Mouse (Mus musculus) limb, embryonic 13.5 days (tissue): Measurements from ENCODE around the gene Slc25a11. TPM values are rescaled to one million over a fixed set of nuclear protein-coding genes. Genes with fewer than 3 reads are reported as not detected.
A peak's percentile ranks its signal among the peaks of the same experiment; 100 is the strongest.

Experiments used
- ATAC-seq: fragments of 200-750 bp; cut with Nextera tagmentation; 2 replicates; pipeline ENCODE4 v1.8.0; 2017; ENCODE audit warnings: low read depth, moderate number of reproducible peaks, moderate TSS enrichment; ENCODE audit not compliant: low FRiP score
- H3K27ac ChIP-seq: fragments of 300-500 bp; sonication (generic); 2 replicates; pipeline ENCODE4 v1.5.1; 2015; ENCODE audit warnings: inconsistent platforms, mild to moderate bottlenecking, moderate library complexity
- H3K27me3 ChIP-seq: fragments of 300-500 bp; sonication (generic); 2 replicates; pipeline ENCODE4 v1.6.1; 2015; ENCODE audit warnings: mild to moderate bottlenecking, inconsistent platforms
- H3K36me3 ChIP-seq: fragments of 300-500 bp; sonication (generic); 2 replicates; pipeline ENCODE4 v1.6.1; 2015; ENCODE audit warnings: inconsistent platforms, mild to moderate bottlenecking, moderate library complexity
- H3K4me1 ChIP-seq: fragments of 300-500 bp; sonication (generic); 2 replicates; pipeline ENCODE4 v1.6.1; 2015; ENCODE audit warnings: inconsistent platforms
- H3K4me2 ChIP-seq: fragments of 300-500 bp; sonication (generic); replicated peaks from 2 replicates; pipeline ENCODE4 v1.6.1; 2015; ENCODE audit warnings: inconsistent platforms, mild to moderate bottlenecking, moderate library complexity
- H3K4me3 ChIP-seq: fragments of 300-500 bp; sonication (generic); 2 replicates; pipeline ENCODE4 v1.5.1; 2015; ENCODE audit warnings: moderate library complexity, mild to moderate bottlenecking, inconsistent platforms
- H3K9ac ChIP-seq: fragments of 300-500 bp; sonication (generic); 2 replicates; pipeline ENCODE4 v1.6.1; 2015; ENCODE audit warnings: mild to moderate bottlenecking, inconsistent platforms
- H3K9me3 ChIP-seq: fragments of 300-500 bp; sonication (generic); 2 replicates; pipeline ENCODE4 v1.6.1; 2016; ENCODE audit warnings: inconsistent platforms
- WGBS: fragments of 180-500 bp; shearing (Covaris S2); methylation state at CpG from one replicate; pipeline ENCODE4 v1.1.7; 2015; 5-methylcytosine and 5-hydroxymethylcytosine counted together
- polyA plus RNA-seq: library from polyadenylated mRNA; unstranded; fragments of >200 nt; fragmentation: Nextera tagmentation; extraction: Ambion mirVana; gene quantifications from 2 replicates; pipeline ENCODE4 v1.2.1, GENCODE M21; 2015

Gene Slc25a11
- polyA plus RNA-seq, 1 experiment from 2014 or later, result 165 TPM

DNA sequence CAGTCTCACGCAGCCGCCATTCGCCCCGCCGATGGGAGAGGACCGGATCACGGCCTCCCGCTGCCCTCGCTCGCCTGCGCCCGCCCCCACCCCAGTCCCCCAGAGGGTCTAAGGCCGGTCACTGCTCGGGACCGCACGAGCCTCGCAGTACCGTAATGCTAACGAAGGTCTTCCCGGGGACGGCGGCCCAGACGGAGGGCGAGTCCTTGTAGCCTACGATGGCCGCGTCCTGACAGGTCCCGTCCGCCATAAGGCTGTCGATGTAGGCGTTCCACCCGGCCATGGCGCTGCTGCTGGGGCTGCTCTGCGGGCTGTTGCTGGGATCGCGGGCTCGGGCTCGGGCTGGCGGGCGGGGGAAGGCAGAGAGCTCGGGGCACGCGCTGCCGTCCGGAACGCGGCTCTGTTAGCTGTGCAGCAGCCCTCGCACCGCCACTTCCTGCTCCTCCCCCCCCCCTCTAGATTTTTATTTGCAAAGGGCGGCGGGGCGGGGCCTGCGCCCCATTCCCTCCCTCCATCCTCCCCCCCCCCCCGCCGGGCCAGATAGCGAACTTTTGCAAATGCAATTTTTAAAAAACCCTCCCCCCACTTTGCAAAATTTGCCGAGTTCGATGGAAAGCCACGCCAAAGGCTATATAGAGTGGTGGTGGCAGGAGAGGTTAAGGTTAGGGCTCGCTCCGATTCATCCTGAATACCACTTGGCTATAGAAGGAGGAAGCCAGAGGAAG, 7.1 kb upstream of the Slc25a11 start, which contains the start of gene Pfn1:
Gene Pfn1, minus strand, starts transcription at position 447 of the 725 bp plus-strand sequence.
- peaks cover 38% of the 10 kb centered on the region for H3K36me3 ChIP-seq
- H3K27me3 ChIP-seq, result no peaks in the 10 kb centered on the region
- H3K4me3 ChIP-seq, result peak within 1 kb of the TSS; percentile 100
- H3K4me2 ChIP-seq, result peak within 1 kb of the TSS; percentile 97
- peaks cover 67% of the 10 kb centered on the region for H3K4me1 ChIP-seq
- WGBS, result under 1% methylated on average over 44 of the region's 61 CpGs
- H3K27ac ChIP-seq, result peak within 1 kb of the TSS; percentile 98
- peak; percentile 22 for ATAC-seq
- H3K9ac ChIP-seq, result peak within 1 kb of the TSS; percentile 99
- H3K9me3 ChIP-seq, result no peaks in the 10 kb centered on the region

DNA sequence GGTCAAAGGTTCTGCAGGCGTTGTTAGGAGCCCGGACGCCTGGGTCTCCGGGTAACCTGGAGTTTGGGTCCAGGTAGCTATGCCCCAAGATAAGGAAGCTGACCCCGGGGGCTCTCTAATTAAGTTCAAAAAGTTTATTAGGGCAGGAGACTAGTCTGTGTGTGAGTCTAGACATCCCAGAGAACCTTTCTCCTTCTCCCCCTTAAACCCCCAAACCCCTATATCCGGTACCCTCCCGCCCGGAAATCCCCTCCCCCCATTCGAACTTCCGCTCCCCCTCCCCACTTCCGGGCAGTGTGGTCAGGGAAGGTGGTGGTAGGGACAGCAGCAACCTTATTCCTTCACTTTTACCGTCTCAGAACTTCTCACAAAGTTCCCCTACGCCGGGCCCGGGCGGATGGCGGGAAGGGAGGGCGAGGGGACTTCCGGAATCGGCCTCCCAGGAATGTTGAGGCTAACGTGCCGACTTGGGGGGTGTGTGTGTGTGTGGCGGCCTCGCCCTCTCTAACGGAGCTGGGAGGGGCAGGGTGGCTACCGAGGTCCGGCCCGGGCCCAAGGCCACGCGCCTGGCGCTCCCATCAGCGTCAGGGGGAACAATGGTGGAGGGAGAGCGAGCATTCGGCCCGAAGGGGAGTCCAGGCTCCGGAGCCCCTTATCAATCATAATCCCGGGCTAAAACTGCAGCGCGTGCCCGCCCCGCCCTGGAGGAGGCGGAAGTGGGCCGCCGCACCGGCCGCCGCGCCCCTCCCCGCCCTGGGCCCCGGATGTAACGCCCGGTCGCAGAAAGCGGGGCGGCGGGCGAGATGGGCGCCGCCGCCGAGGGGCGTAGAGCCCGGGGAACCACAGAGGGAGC, 6.3 kb upstream of the Slc25a11 start:
- Histone ChIP-seq H3K9ac (peak overlapping the region; percentile 99), H3K4me2 (peak overlapping the region; percentile 97), H3K9me3 (no peaks in the 10 kb centered on the region), H3K36me3 (peaks cover 46% of the 10 kb centered on the region), H3K4me3 (peak overlapping the region; percentile 100), H3K4me1 (peaks cover 70% of the 10 kb centered on the region), H3K27me3 (no peaks in the 10 kb centered on the region), H3K27ac (peak overlapping the region; percentile 98)
- ATAC-seq, result peak; percentile 42; the same call in 1 of the 2 replicates
- under 1% methylated on average over 63 of the region's 63 CpGs for WGBS

GRCm38 (mm10) chr11:70652884-70653344, 5.6 kb upstream of the Slc25a11 start:
- H3K36me3 ChIP-seq, result peaks cover 50% of the 10 kb centered on the region
- no peaks in the 10 kb centered on the region for H3K27me3 ChIP-seq
- no peak for ATAC-seq
- peak overlapping the region; percentile 97 for H3K4me2 ChIP-seq
- H3K9ac ChIP-seq, result peak overlapping the region; percentile 99
- H3K9me3 ChIP-seq, result no peaks in the 10 kb centered on the region
- peak overlapping the region; percentile 100 for H3K4me3 ChIP-seq
- peaks cover 70% of the 10 kb centered on the region for H3K4me1 ChIP-seq
- 43% methylated on average over 6 of the region's 6 CpGs for WGBS
- H3K27ac ChIP-seq, result peak overlapping the region; percentile 98

- H3K36me3 ChIP-seq, result peaks cover 50% of the 10 kb centered on the region
- no peaks in the 10 kb centered on the region for H3K27me3 ChIP-seq
- peaks cover 64% of the 10 kb centered on the region for H3K4me1 ChIP-seq
- peak overlapping the region; percentile 99 for H3K9ac ChIP-seq
- H3K9me3 ChIP-seq, result no peaks in the 10 kb centered on the region
- ATAC-seq, result no peak
- peak overlapping the region; percentile 100 for H3K4me3 ChIP-seq
- peak overlapping the region; percentile 97 for H3K4me2 ChIP-seq
- WGBS, result 46% methylated on average over 12 of the region's 12 CpGs
- peak overlapping the region; percentile 98 for H3K27ac ChIP-seq
Observed at GRCm38 (mm10) chr11:70652029-70652883, 5.0 kb upstream of the Slc25a11 start.

DNA sequence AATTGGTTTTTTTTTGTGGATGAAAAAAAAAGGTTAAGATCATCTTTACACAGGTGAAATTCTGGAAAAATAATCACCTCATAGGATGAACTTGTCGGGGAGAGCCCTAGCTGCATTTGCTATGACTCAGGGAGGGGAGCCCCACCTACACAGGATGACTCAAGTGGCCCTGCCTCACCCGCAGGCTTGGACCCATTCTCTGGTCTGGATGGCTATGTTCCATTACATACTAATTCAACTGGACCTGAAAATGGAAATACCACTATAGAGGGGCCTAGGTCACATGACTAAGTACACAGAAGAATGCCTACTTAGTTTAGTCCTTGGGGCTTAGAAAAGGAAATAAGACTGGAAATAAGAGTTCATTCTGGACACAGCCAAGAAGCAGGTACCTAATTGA, 4.1 kb upstream of the Slc25a11 start:
- H3K36me3 ChIP-seq, result peaks cover 50% of the 10 kb centered on the region
- H3K27ac ChIP-seq, result no peak overlapping the region
- no peaks in the 10 kb centered on the region for H3K9me3 ChIP-seq
- WGBS, result 76% methylated on average over 2 of the region's 2 CpGs
- H3K27me3 ChIP-seq, result no peaks in the 10 kb centered on the region
- no peak for ATAC-seq
- peaks cover 56% of the 10 kb centered on the region for H3K4me1 ChIP-seq
- peak overlapping the region; percentile 14; the same call in 1 of the 2 replicates for H3K9ac ChIP-seq
- H3K4me3 ChIP-seq, result peak overlapping the region; percentile 100
- H3K4me2 ChIP-seq, result peak overlapping the region; percentile 97

- Histone ChIP-seq H3K9ac (no peak overlapping the region), H3K27me3 (no peaks in the 10 kb centered on the region), H3K4me1 (peaks cover 56% of the 10 kb centered on the region), H3K36me3 (peaks cover 54% of the 10 kb centered on the region), H3K27ac (no peak overlapping the region), H3K4me2 (peak overlapping the region; percentile 97), H3K4me3 (peak overlapping the region; percentile 100; the same call in 1 of the 2 replicates), H3K9me3 (no peaks in the 10 kb centered on the region)
- 76% methylated on average over 12 of the region's 12 CpGs for WGBS
- no peak for ATAC-seq
Observed at GRCm38 (mm10) chr11:70650322-70651175, 3.3 kb upstream of the Slc25a11 start.

DNA sequence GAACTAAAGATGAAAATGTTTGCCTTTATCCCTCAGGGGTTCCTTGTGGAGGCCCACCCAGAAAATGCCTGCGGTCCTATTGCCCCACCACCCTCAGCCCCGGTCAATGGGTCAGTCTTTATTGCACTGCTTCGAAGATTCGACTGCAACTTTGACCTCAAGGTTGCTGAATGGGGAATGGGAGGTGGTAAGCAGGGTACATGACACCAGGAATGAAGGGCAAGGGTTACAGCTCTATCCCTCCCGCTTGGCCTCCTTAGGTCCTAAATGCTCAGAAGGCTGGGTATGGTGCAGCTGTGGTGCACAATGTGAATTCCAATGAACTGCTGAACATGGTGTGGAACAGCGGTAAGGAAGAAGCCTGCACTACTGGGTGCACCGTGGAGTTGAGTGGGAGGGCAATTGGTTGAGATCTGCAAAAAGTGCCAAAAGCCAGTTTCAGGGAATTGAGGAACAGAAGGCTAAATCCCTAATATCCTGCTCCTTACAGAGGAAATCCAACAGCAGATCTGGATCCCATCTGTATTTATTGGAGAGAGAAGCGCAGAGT, 2.0 kb upstream of the Slc25a11 start:
- Histone ChIP-seq H3K4me3 (peak overlapping the region; percentile 91), H3K27me3 (no peaks in the 10 kb centered on the region), H3K4me2 (peak overlapping the region; percentile 99), H3K27ac (no peak overlapping the region), H3K9ac (peak overlapping the region; percentile 92; the same call in 1 of the 2 replicates), H3K9me3 (no peaks in the 10 kb centered on the region), H3K4me1 (peaks cover 61% of the 10 kb centered on the region), H3K36me3 (peaks cover 67% of the 10 kb centered on the region)
- no peak for ATAC-seq
- WGBS, result 74% methylated on average over 8 of the region's 8 CpGs

- 82% methylated on average over 4 of the region's 4 CpGs for WGBS
- peak overlapping the region; percentile 99 for H3K4me2 ChIP-seq
- H3K4me1 ChIP-seq, result peaks cover 61% of the 10 kb centered on the region
- peak overlapping the region; percentile 91 for H3K4me3 ChIP-seq
- no peak overlapping the region for H3K27ac ChIP-seq
- no peak for ATAC-seq
- peak overlapping the region; percentile 92 for H3K9ac ChIP-seq
- no peaks in the 10 kb centered on the region for H3K9me3 ChIP-seq
- no peaks in the 10 kb centered on the region for H3K27me3 ChIP-seq
- H3K36me3 ChIP-seq, result peaks cover 71% of the 10 kb centered on the region
Observed at GRCm38 (mm10) chr11:70648512-70648911, 1.2 kb upstream of the Slc25a11 start.

DNA sequence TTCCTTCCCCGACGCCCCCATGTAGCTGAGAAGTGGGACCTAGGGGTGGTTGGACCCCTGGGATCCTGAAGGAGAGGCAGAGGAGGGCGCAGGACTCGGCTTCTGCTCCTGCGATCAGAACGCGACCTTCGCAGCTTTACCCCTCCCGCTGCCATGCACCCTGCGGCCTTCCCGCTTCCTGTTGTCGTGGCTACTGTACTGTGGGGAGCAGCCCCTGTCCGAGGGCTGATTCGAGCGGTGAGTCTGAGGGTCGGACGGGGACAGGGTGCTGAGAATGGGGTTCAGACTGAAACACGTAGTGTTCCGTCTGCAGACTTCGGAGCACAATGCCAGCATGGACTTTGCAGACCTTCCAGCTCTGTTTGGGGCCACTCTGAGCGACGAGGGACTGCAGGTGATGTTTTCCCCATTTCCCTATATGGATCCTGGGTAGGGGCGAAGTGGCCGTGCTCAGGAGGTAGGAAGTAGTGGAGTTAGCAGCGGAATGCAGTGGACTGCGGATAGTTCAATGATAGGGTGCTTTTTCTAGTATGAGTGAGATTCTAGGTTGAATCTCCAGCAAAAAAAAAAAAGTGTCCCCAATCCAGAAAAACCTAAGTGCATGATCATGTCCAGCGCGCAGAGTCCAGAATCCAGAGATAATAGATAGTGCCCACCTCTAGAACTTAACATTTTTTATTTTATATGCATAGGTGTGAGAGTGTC, 589 bp upstream of the Slc25a11 start:
- H3K4me1 ChIP-seq, result peaks cover 58% of the 10 kb centered on the region
- 5% methylated on average over 28 of the region's 28 CpGs for WGBS
- peak overlapping the region; percentile 91 for H3K4me3 ChIP-seq
- no peaks in the 10 kb centered on the region for H3K9me3 ChIP-seq
- H3K4me2 ChIP-seq, result peak overlapping the region; percentile 99
- peak overlapping the region; percentile 92 for H3K9ac ChIP-seq
- H3K27ac ChIP-seq, result peak overlapping the region; percentile 90
- no peak for ATAC-seq
- peaks cover 71% of the 10 kb centered on the region for H3K36me3 ChIP-seq
- no peaks in the 10 kb centered on the region for H3K27me3 ChIP-seq

DNA sequence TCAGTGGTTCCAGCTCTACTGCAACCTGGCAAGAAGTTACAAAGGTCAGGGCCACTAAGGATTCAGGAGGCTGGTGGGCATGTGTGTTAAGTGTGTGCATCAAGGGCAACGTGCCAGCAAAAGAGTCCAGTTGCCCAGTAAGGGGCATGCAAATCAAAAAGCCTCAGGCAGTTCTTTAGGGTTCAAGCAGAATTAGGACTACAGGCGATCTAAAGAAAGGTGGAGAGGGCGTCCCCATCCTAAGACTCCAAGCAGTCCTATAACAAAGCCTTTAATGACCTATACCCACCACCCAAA, 1.1 kb downstream of the Slc25a11 start:
- peaks cover 57% of the 10 kb centered on the region for H3K36me3 ChIP-seq
- H3K4me1 ChIP-seq, result peaks cover 43% of the 10 kb centered on the region
- no peak for ATAC-seq
- H3K27ac ChIP-seq, result peak overlapping the region; percentile 91
- H3K4me2 ChIP-seq, result peak overlapping the region; percentile 77
- H3K9ac ChIP-seq, result peak overlapping the region; percentile 88
- 32% methylated on average over 3 of the region's 3 CpGs for WGBS
- H3K4me3 ChIP-seq, result peak overlapping the region; percentile 91
- no peaks in the 10 kb centered on the region for H3K9me3 ChIP-seq
- no peaks in the 10 kb centered on the region for H3K27me3 ChIP-seq
